Mouse (Mus musculus) erythroblast, embryonic 14.5 days (primary cell): ENCODE data around the gene Prrx2. TPM values are rescaled to one million over a fixed set of nuclear protein-coding genes. Genes with fewer than 3 reads are reported as not detected.

Experiments
- H3K27me3 ChIP-seq: 2 replicates; pipeline ENCODE4 v1.6.1; 2012; ENCODE audit warnings: inconsistent platforms; ENCODE audit not compliant: control insufficient read depth
- H3K36me3 ChIP-seq: 2 replicates; pipeline ENCODE4 v1.6.1; 2012; ENCODE audit warnings: mild to moderate bottlenecking, inconsistent platforms; ENCODE audit not compliant: control insufficient read depth
- H3K4me1 ChIP-seq: 2 replicates; pipeline ENCODE4 v1.6.1; 2012; ENCODE audit warnings: inconsistent platforms; ENCODE audit not compliant: control insufficient read depth
- H3K4me3 ChIP-seq: replicated peaks from 2 replicates; pipeline ENCODE3; 2012; ENCODE audit warnings: moderate library complexity, mild to moderate bottlenecking, inconsistent platforms
- H3K9me3 ChIP-seq: 2 replicates; pipeline ENCODE4 v1.6.1; 2012; ENCODE audit warnings: low read length, inconsistent platforms, mixed read lengths; ENCODE audit not compliant: control insufficient read depth
- GATA1 ChIP-seq: IDR thresholded peaks from 2 replicates; pipeline ENCODE4 v1.6.1; 2012; ENCODE audit warnings: low read length, inconsistent platforms, mixed read lengths
- TAL1 ChIP-seq: IDR thresholded peaks from 3 replicates; pipeline ENCODE4 v1.6.1; 2012; ENCODE audit warnings: low read length, inconsistent platforms, mixed read lengths
- polyA plus RNA-seq: library from polyadenylated mRNA; stranded (reverse); fragments of >175 nt; gene quantifications from 2 replicates; pipeline ENCODE4 v1.2.3, GENCODE M21; 2012

The Prrx2 gene
- polyA plus RNA-seq, 1 experiment, result not detected

- H3K4me1 ChIP-seq, result no peaks in the 10 kb centered on the region
- H3K36me3 ChIP-seq, result no peaks in the 10 kb centered on the region
- TF ChIP-seq TAL1, result no peak
- no peak for TF ChIP-seq GATA1
- no peak overlapping the region for H3K4me3 ChIP-seq
- no peaks in the 10 kb centered on the region for H3K9me3 ChIP-seq
- H3K27me3 ChIP-seq, result peaks cover 36% of the 10 kb centered on the region
These were observed 64.8 kb downstream of the Prrx2 start for GRCm38 (mm10) chr2:30899397-30900069.

GRCm38 (mm10) chr2:30901646-30902160, 66.9 kb downstream of the Prrx2 start:
- no peak overlapping the region for H3K4me3 ChIP-seq
- H3K9me3 ChIP-seq, result no peaks in the 10 kb centered on the region
- H3K36me3 ChIP-seq, result no peaks in the 10 kb centered on the region
- H3K4me1 ChIP-seq, result no peaks in the 10 kb centered on the region
- no peak for TF ChIP-seq TAL1
- no peak for TF ChIP-seq GATA1
- H3K27me3 ChIP-seq, result peaks cover 36% of the 10 kb centered on the region

GRCm38 (mm10) chr2:30902256-30902655, 67.5 kb downstream of the Prrx2 start:
- Histone ChIP-seq H3K4me1 (no peaks in the 10 kb centered on the region), H3K36me3 (no peaks in the 10 kb centered on the region), H3K27me3 (peaks cover 36% of the 10 kb centered on the region), H3K4me3 (no peak overlapping the region), H3K9me3 (no peaks in the 10 kb centered on the region)
- no peak for TF ChIP-seq GATA1
- TF ChIP-seq TAL1, result no peak

- H3K4me3 ChIP-seq, result no peak overlapping the region
- H3K4me1 ChIP-seq, result no peaks in the 10 kb centered on the region
- no peaks in the 10 kb centered on the region for H3K9me3 ChIP-seq
- H3K36me3 ChIP-seq, result no peaks in the 10 kb centered on the region
- TF ChIP-seq GATA1 (no peak), TAL1 (no peak)
- peaks cover 36% of the 10 kb centered on the region for H3K27me3 ChIP-seq
These were observed 68.3 kb downstream of the Prrx2 start for GRCm38 (mm10) chr2:30902726-30903722.

- Histone ChIP-seq H3K9me3 (no peaks in the 10 kb centered on the region), H3K27me3 (peaks cover 36% of the 10 kb centered on the region), H3K4me3 (no peak overlapping the region), H3K4me1 (no peaks in the 10 kb centered on the region), H3K36me3 (no peaks in the 10 kb centered on the region)
- TF ChIP-seq TAL1, result no peak
- no peak for TF ChIP-seq GATA1
These were observed 69.5 kb downstream of the Prrx2 start for GRCm38 (mm10) chr2:30904231-30904630.

- no peaks in the 10 kb centered on the region for H3K9me3 ChIP-seq
- TF ChIP-seq TAL1, result no peak
- no peak for TF ChIP-seq GATA1
- no peaks in the 10 kb centered on the region for H3K4me1 ChIP-seq
- H3K27me3 ChIP-seq, result peaks cover 36% of the 10 kb centered on the region
- no peak overlapping the region for H3K4me3 ChIP-seq
- no peaks in the 10 kb centered on the region for H3K36me3 ChIP-seq
These were observed 70.2 kb downstream of the Prrx2 start for GRCm38 (mm10) chr2:30904991-30905390.

- Histone ChIP-seq H3K36me3 (no peaks in the 10 kb centered on the region), H3K4me3 (no peak overlapping the region), H3K27me3 (peaks cover 33% of the 10 kb centered on the region), H3K9me3 (no peaks in the 10 kb centered on the region), H3K4me1 (no peaks in the 10 kb centered on the region)
- no peak for TF ChIP-seq GATA1
- no peak for TF ChIP-seq TAL1
These were observed 71.1 kb downstream of the Prrx2 start for GRCm38 (mm10) chr2:30905906-30906305.

GRCm38 (mm10) chr2:30906641-30907040, 71.9 kb downstream of the Prrx2 start:
- no peaks in the 10 kb centered on the region for H3K9me3 ChIP-seq
- no peak overlapping the region for H3K4me3 ChIP-seq
- H3K4me1 ChIP-seq, result no peaks in the 10 kb centered on the region
- peaks cover 26% of the 10 kb centered on the region for H3K27me3 ChIP-seq
- TF ChIP-seq TAL1, result no peak
- TF ChIP-seq GATA1, result no peak
- no peaks in the 10 kb centered on the region for H3K36me3 ChIP-seq

GRCm38 (mm10) chr2:30912291-30912773, 77.6 kb downstream of the Prrx2 start:
- H3K36me3 ChIP-seq, result no peaks in the 10 kb centered on the region
- H3K4me3 ChIP-seq, result no peak overlapping the region
- H3K4me1 ChIP-seq, result no peaks in the 10 kb centered on the region
- no peaks in the 10 kb centered on the region; the same call in 1 of the 2 replicates for H3K27me3 ChIP-seq
- TF ChIP-seq TAL1 (no peak), GATA1 (no peak)
- no peaks in the 10 kb centered on the region for H3K9me3 ChIP-seq
